Mouse (Mus musculus) mammary gland, adult 2 months (tissue): ENCODE measurements around the gene Gm35134. TPM values are rescaled to one million over a fixed set of nuclear protein-coding genes. Genes with fewer than 3 reads are reported as not detected.

Experiments used
- polyA plus RNA-seq: library from polyadenylated mRNA; depleted of rRNA; stranded (reverse); fragments of >200 nt; gene quantifications from 2 replicates; pipeline ENCODE4 v1.2.3, GENCODE M21; 2012; ENCODE audit warnings: low replicate concordance; rRNA removed

Gene Gm35134
- not detected in 2 replicates for polyA plus RNA-seq

GRCm38 (mm10) chrY:19112707-19113106, at the start of gene Gm35134:
Gene Gm35134, plus strand, starts transcription at chrY:19113007.

